Mouse (Mus musculus) neural tube, embryonic 13.5 days (tissue): Measurements from ENCODE around the gene Zc3h10. TPM values are rescaled to one million over a fixed set of nuclear protein-coding genes. Genes with fewer than 3 reads are reported as not detected.
"Not testable (repeated sequence)": the region's sequence is repeated elsewhere in the genome, so short reads cannot be mapped to it uniquely, and the experiment has no call there.

Source experiments
- ATAC-seq: fragments of 200-750 bp; cut with Nextera tagmentation; 2 replicates; pipeline ENCODE4 v1.8.0; 2017; ENCODE audit warnings: low read depth, mild to moderate bottlenecking, moderate TSS enrichment, moderate library complexity
- H3K27ac ChIP-seq: fragments of 300-500 bp; sonication (generic); replicated peaks from 2 replicates; pipeline ENCODE4 v1.5.1; 2015; ENCODE audit warnings: moderate library complexity, mild to moderate bottlenecking, inconsistent platforms
- H3K27me3 ChIP-seq: fragments of 300-500 bp; sonication (generic); 2 replicates; pipeline ENCODE4 v1.6.1; 2015; ENCODE audit warnings: mild to moderate bottlenecking, inconsistent platforms
- H3K36me3 ChIP-seq: fragments of 300-500 bp; sonication (generic); 2 replicates; pipeline ENCODE4 v1.6.1; 2015; ENCODE audit warnings: mild to moderate bottlenecking, inconsistent platforms
- H3K4me1 ChIP-seq: fragments of 300-500 bp; sonication (generic); replicated peaks from 2 replicates; pipeline ENCODE4 v1.6.1; 2015; ENCODE audit warnings: inconsistent platforms
- H3K4me2 ChIP-seq: fragments of 300-500 bp; sonication (generic); 2 replicates; pipeline ENCODE4 v1.6.1; 2015; ENCODE audit warnings: inconsistent platforms, mild to moderate bottlenecking, moderate library complexity
- H3K4me3 ChIP-seq: fragments of 300-500 bp; sonication (generic); 2 replicates; pipeline ENCODE4 v1.5.1; 2015; ENCODE audit warnings: mild to moderate bottlenecking, inconsistent platforms
- H3K9ac ChIP-seq: fragments of 300-500 bp; sonication (generic); 2 replicates; pipeline ENCODE4 v1.6.1; 2015; ENCODE audit warnings: moderate library complexity, mild to moderate bottlenecking, inconsistent platforms
- H3K9me3 ChIP-seq: fragments of 300-500 bp; sonication (generic); 2 replicates; pipeline ENCODE4 v1.6.1; 2016; ENCODE audit warnings: inconsistent platforms
- WGBS: fragments of 180-500 bp; shearing (Covaris S2); methylation state at CpG from one replicate; pipeline ENCODE4 v1.1.7; 2015; 5-methylcytosine and 5-hydroxymethylcytosine counted together
- polyA plus RNA-seq: library from polyadenylated mRNA; unstranded; fragments of >200 nt; fragmentation: Nextera tagmentation; extraction: Ambion mirVana; gene quantifications from 2 replicates; pipeline ENCODE4 v1.2.1, GENCODE M21; 2015

Gene Zc3h10
- polyA plus RNA-seq, 1 experiment from 2014 or later, result 19.9 TPM

- no peak for ATAC-seq
- Histone ChIP-seq H3K4me2 (no peak overlapping the region), H3K4me1 (no peaks in the 10 kb centered on the region), H3K27ac (no peak overlapping the region), H3K9ac (no peak overlapping the region), H3K27me3 (peaks cover 29% of the 10 kb centered on the region), H3K36me3 (peaks cover 69% of the 10 kb centered on the region), H3K9me3 (no peaks in the 10 kb centered on the region), H3K4me3 (no peak overlapping the region)
- 86% methylated on average over 4 of the region's 4 CpGs for WGBS
Measured at GRCm38 (mm10) chr10:128515044-128515443, 32.5 kb downstream of the Zc3h10 start.

DNA sequence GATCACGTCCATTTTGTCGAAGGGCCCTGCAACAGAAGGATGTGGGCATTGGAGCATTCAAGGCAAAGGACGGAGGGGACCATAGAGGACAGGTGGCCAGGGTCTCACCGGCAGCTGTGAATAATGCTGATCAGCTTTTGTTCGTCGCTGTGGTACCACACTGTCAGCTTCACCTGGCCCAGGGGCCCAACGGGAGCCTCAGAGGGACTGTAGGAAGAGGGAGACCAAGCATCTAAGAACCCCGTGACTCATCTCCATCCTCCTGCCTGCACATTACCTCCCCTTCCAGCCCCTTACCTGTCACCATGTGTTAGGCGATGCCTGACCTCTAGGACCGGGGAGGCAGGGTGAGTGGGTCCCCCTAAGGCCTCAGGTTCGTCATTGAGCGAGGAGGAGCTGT lies 35.8 kb downstream of the Zc3h10 start:
- 91% methylated on average over 12 of the region's 12 CpGs for WGBS
- peaks cover 14% of the 10 kb centered on the region for H3K27me3 ChIP-seq
- H3K4me1 ChIP-seq, result no peaks in the 10 kb centered on the region
- H3K9me3 ChIP-seq, result no peaks in the 10 kb centered on the region
- peaks cover 53% of the 10 kb centered on the region for H3K36me3 ChIP-seq
- no peak overlapping the region for H3K4me3 ChIP-seq
- no peak overlapping the region for H3K9ac ChIP-seq
- H3K27ac ChIP-seq, result no peak overlapping the region
- no peak overlapping the region for H3K4me2 ChIP-seq
- no peak for ATAC-seq

- H3K27ac ChIP-seq, result no peak overlapping the region
- no peak for ATAC-seq
- no peak overlapping the region for H3K9ac ChIP-seq
- H3K4me2 ChIP-seq, result no peak overlapping the region
- 92% methylated on average over 9 of the region's 9 CpGs for WGBS
- peaks cover 47% of the 10 kb centered on the region for H3K36me3 ChIP-seq
- no peak overlapping the region for H3K4me3 ChIP-seq
- H3K9me3 ChIP-seq, result no peaks in the 10 kb centered on the region
- no peaks in the 10 kb centered on the region for H3K4me1 ChIP-seq
- peaks cover 9% of the 10 kb centered on the region for H3K27me3 ChIP-seq
Measured at GRCm38 (mm10) chr10:128511189-128511588, 36.4 kb downstream of the Zc3h10 start.

GRCm38 (mm10) chr10:128510301-128510700 lies 37.3 kb downstream of the Zc3h10 start:
- H3K4me1 ChIP-seq, result no peaks in the 10 kb centered on the region
- no peak overlapping the region for H3K4me3 ChIP-seq
- no peak overlapping the region for H3K9ac ChIP-seq
- no peaks in the 10 kb centered on the region for H3K9me3 ChIP-seq
- H3K36me3 ChIP-seq, result peaks cover 42% of the 10 kb centered on the region
- WGBS, result 90% methylated on average over 11 of the region's 11 CpGs
- ATAC-seq, result no peak
- H3K27me3 ChIP-seq, result no peaks in the 10 kb centered on the region
- no peak overlapping the region for H3K27ac ChIP-seq
- H3K4me2 ChIP-seq, result no peak overlapping the region

GRCm38 (mm10) chr10:128509831-128510230 lies 37.7 kb downstream of the Zc3h10 start:
- no peak overlapping the region for H3K27ac ChIP-seq
- H3K27me3 ChIP-seq, result no peaks in the 10 kb centered on the region
- no peak overlapping the region for H3K9ac ChIP-seq
- no peaks in the 10 kb centered on the region for H3K4me1 ChIP-seq
- H3K36me3 ChIP-seq, result peaks cover 38% of the 10 kb centered on the region
- H3K4me2 ChIP-seq, result no peak overlapping the region
- no peak overlapping the region for H3K4me3 ChIP-seq
- ATAC-seq, result no peak
- 81% methylated on average over 4 of the region's 4 CpGs for WGBS
- H3K9me3 ChIP-seq, result no peaks in the 10 kb centered on the region

GRCm38 (mm10) chr10:128509203-128509602 lies 38.4 kb downstream of the Zc3h10 start:
- H3K4me3 ChIP-seq, result no peak overlapping the region
- H3K4me2 ChIP-seq, result no peak overlapping the region
- peaks cover 37% of the 10 kb centered on the region for H3K36me3 ChIP-seq
- H3K9me3 ChIP-seq, result no peaks in the 10 kb centered on the region
- ATAC-seq, result no peak
- no peaks in the 10 kb centered on the region for H3K27me3 ChIP-seq
- WGBS, result 87% methylated on average over 9 of the region's 9 CpGs
- no peak overlapping the region for H3K9ac ChIP-seq
- no peaks in the 10 kb centered on the region for H3K4me1 ChIP-seq
- H3K27ac ChIP-seq, result no peak overlapping the region

GRCm38 (mm10) chr10:128508260-128508659 lies 39.3 kb downstream of the Zc3h10 start:
- Histone ChIP-seq H3K27me3 (no peaks in the 10 kb centered on the region), H3K4me1 (no peaks in the 10 kb centered on the region), H3K9ac (no peak overlapping the region), H3K4me2 (no peak overlapping the region), H3K4me3 (no peak overlapping the region), H3K27ac (no peak overlapping the region), H3K9me3 (no peaks in the 10 kb centered on the region), H3K36me3 (peaks cover 31% of the 10 kb centered on the region)
- WGBS, result 81% methylated on average over 9 of the region's 9 CpGs
- no peak for ATAC-seq

GRCm38 (mm10) chr10:128505974-128506373 lies 41.6 kb downstream of the Zc3h10 start:
- 94% methylated on average over 14 of the region's 14 CpGs for WGBS
- no peaks in the 10 kb centered on the region for H3K9me3 ChIP-seq

DNA sequence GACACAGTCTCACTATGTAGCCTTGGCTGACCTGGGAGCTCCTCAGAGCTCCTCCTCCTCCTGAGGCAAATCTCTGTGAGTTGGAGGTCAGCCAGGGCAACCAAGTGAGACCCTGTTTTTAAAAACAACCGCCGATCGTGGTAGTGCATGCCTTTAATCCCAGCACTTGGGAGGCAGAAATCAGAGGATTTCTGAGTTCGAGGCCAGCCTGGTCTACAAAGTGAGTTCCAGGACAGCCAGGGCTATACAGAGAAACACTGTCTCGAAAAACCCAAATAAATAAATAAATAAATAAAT lies 42.3 kb downstream of the Zc3h10 start:
- H3K9ac ChIP-seq, H3K4me3 ChIP-seq, H3K27me3 ChIP-seq, H3K4me1 ChIP-seq, H3K27ac ChIP-seq, ATAC-seq, H3K4me2 ChIP-seq, H3K9me3 ChIP-seq: not testable (repeated sequence)
- 90% methylated on average over 5 of the region's 5 CpGs for WGBS
- H3K36me3 ChIP-seq, result peaks cover 11% of the 10 kb centered on the region

More at GRCm38 (mm10) chr10:128505974-128506373, 41.6 kb downstream of the Zc3h10 start:
- H3K4me2 ChIP-seq, result no peak overlapping the region
- ATAC-seq, result no peak
- H3K9ac ChIP-seq, result no peak overlapping the region
- H3K4me1 ChIP-seq, result no peaks in the 10 kb centered on the region
- no peak overlapping the region for H3K4me3 ChIP-seq
- peaks cover 15% of the 10 kb centered on the region for H3K36me3 ChIP-seq
- H3K27me3 ChIP-seq, result no peaks in the 10 kb centered on the region
- H3K27ac ChIP-seq, result no peak overlapping the region

GRCm38 (mm10) chr10:128504641-128505370 lies 42.8 kb downstream of the Zc3h10 start:
- no peak overlapping the region for H3K27ac ChIP-seq
- H3K36me3 ChIP-seq, result peaks cover 6% of the 10 kb centered on the region
- no peaks in the 10 kb centered on the region for H3K9me3 ChIP-seq
- 0 out of 2 replicates have a peak overlapping the region, but pooled peaks have one; percentile 23 for H3K9ac ChIP-seq
- no peaks in the 10 kb centered on the region for H3K4me1 ChIP-seq
- H3K4me2 ChIP-seq, result no peak overlapping the region
- H3K4me3 ChIP-seq, result no peak overlapping the region
- no peak for ATAC-seq
- 78% methylated on average over 9 of the region's 9 CpGs for WGBS
- H3K27me3 ChIP-seq, result no peaks in the 10 kb centered on the region

GRCm38 (mm10) chr10:128504012-128504411 lies 43.6 kb downstream of the Zc3h10 start:
- Histone ChIP-seq H3K27ac (no peak overlapping the region), H3K4me3 (no peak overlapping the region), H3K27me3 (no peaks in the 10 kb centered on the region), H3K4me2 (no peak overlapping the region), H3K9ac (no peak overlapping the region), H3K4me1 (peaks cover 7% of the 10 kb centered on the region; the same call in 1 of the 2 replicates), H3K36me3 (peaks cover 3% of the 10 kb centered on the region), H3K9me3 (no peaks in the 10 kb centered on the region)
- ATAC-seq, result no peak
- 89% methylated on average over 3 of the region's 3 CpGs for WGBS

GRCm38 (mm10) chr10:128503532-128503931 lies 44.0 kb downstream of the Zc3h10 start:
- Histone ChIP-seq H3K4me1 (peaks cover 7% of the 10 kb centered on the region; the same call in 1 of the 2 replicates), H3K9me3 (no peaks in the 10 kb centered on the region), H3K4me3 (no peak overlapping the region), H3K27me3 (no peaks in the 10 kb centered on the region), H3K27ac (no peak overlapping the region), H3K4me2 (no peak overlapping the region), H3K36me3 (peaks cover 3% of the 10 kb centered on the region; the same call in 1 of the 2 replicates), H3K9ac (no peak overlapping the region)
- 71% methylated on average over 8 of the region's 8 CpGs for WGBS
- no peak for ATAC-seq

DNA sequence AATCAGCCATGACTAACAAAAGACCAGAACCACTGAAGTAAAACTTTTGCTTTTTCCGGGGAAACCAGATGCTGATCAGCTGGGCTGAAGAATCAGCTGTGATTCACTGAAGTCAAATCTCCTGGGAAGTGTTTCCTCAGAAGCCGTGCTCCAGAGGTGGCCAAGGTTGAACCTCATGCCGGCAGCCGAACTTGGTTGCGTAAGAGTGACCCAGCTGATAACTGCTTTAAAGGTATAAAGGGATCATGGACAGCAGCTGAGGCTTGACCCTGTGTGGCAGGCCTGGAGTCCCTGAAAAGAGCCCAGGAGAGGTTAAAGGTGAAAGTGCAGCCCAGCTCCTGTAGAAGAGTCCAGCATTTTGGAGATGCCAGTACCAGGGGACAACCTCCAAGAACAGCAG lies 45.2 kb downstream of the Zc3h10 start:
- ATAC-seq, result no peak
- Histone ChIP-seq H3K4me2 (no peak overlapping the region), H3K27ac (no peak overlapping the region), H3K27me3 (no peaks in the 10 kb centered on the region), H3K36me3 (peaks cover 3% of the 10 kb centered on the region; the same call in 1 of the 2 replicates), H3K4me3 (no peak overlapping the region), H3K9me3 (no peaks in the 10 kb centered on the region), H3K9ac (no peak overlapping the region), H3K4me1 (peaks cover 18% of the 10 kb centered on the region)
- WGBS, result 79% methylated on average over 5 of the region's 5 CpGs
